Mouse (Mus musculus): ENCODE results near the gene Cacna2d3.

- TF ChIP-seq CTCF (IDR thresholded peaks at IDR 0.05) (no peak), POLR2A (IDR thresholded peaks at IDR 0.05; ENCODE audit: insufficient read depth, low read depth, low read length) (no peak)
These were observed 705.8 kb downstream of the Cacna2d3 start for GRCm38 (mm10) chr14:29015896-29016295.
